Mouse (Mus musculus): ENCODE measurements at regions not wholly inside any gene's neighbourhood (a gene's known extent, or its start where the extent isn't known, plus 50 kb on each side); places are given as distances from the start of the nearest gene placed in this dataset.

DNA sequence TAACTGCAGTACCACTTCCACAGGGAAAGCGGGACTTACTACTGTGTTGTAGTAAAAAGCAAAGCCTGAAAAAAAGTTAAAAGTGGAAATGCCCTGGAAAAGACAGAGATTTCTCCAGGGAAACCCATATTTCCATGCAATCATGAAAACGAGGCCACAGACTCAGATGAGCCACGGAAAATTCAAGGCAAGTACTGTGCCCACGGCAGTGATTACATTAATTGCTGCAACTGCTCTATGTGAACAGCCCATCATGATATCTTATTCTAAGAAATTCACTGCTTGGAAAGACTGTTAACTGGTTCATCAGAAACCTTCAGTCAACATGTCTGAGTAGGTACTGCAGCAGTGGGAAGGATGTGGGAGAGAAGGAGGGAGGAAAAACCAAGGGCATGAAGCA lies 330.1 kb upstream of the Aco1 start:
- H3K36me3 ChIP-seq (replicated peaks; ENCODE audit: insufficient read depth, low read length): no peaks in the 10 kb centered on the region

DNA sequence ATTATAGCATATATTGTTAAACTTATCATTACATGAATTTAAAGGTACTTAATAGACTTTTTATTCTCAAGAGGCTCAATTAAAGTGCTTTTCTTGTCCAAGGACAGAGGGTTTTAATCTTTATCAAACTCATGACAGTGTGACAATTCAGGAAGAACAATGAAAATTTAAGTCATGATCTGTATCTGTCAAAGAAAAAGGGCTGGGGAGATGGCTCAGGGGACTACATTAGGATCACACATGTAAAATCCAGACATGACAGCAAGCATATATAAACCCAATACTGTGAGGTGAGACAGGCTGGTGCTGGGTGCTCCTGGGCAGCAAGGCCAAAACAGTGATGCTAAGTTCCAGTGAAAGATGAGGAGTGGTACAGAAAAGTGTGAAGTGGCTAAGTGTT lies 327.3 kb upstream of the Aco1 start:
- TF ChIP-seq EP300 (IDR thresholded peaks at IDR 0.05; ENCODE audit: low read depth) (no peak), CTCF (IDR thresholded peaks at IDR 0.05; ENCODE audit: low read depth) (no peak)
- H3K36me3 ChIP-seq (replicated peaks; ENCODE audit: insufficient read depth, low read length): no peaks in the 10 kb centered on the region
- H3K4me1 ChIP-seq (ENCODE audit: insufficient read depth): no peaks in the 10 kb centered on the region
- ATAC-seq: no peak
- no peak overlapping the region for H3K4me2 ChIP-seq (ENCODE audit: low read depth, low read length)
- no peaks in the 10 kb centered on the region for H3K27me3 ChIP-seq (ENCODE audit: insufficient read depth, low read length)
- H3K9me3 ChIP-seq (ENCODE audit: low read length): no peaks in the 10 kb centered on the region
- no peak overlapping the region for H3K9ac ChIP-seq (replicated peaks)
- no peak overlapping the region for H3K4me3 ChIP-seq (ENCODE audit: low read depth, low read length)
- no peak for DNase-seq
- H3K27ac ChIP-seq (ENCODE audit: low read depth): no peak overlapping the region

More for the DNA sequence above, 330.1 kb upstream of the Aco1 start:
- ATAC-seq (no peak), DNase-seq (no peak)
- H3K9me3 ChIP-seq (ENCODE audit: low read length): no peaks in the 10 kb centered on the region
- H3K27ac ChIP-seq (ENCODE audit: low read depth): no peak overlapping the region
- no peaks in the 10 kb centered on the region for H3K27me3 ChIP-seq (ENCODE audit: insufficient read depth, low read length)
- H3K4me2 ChIP-seq (ENCODE audit: low read depth, low read length): no peak overlapping the region
- H3K9ac ChIP-seq (replicated peaks): no peak overlapping the region
- no peak for TF ChIP-seq EP300 (IDR thresholded peaks at IDR 0.05; ENCODE audit: low read depth)
- no peak for TF ChIP-seq CTCF (IDR thresholded peaks at IDR 0.05; ENCODE audit: low read depth)
- 73% methylated on average over 4 of the region's 4 CpGs for WGBS (ENCODE audit: insufficient replicate concordance)
- H3K4me1 ChIP-seq (ENCODE audit: insufficient read depth): no peaks in the 10 kb centered on the region
- no peak overlapping the region for H3K4me3 ChIP-seq (ENCODE audit: low read depth, low read length)

DNA sequence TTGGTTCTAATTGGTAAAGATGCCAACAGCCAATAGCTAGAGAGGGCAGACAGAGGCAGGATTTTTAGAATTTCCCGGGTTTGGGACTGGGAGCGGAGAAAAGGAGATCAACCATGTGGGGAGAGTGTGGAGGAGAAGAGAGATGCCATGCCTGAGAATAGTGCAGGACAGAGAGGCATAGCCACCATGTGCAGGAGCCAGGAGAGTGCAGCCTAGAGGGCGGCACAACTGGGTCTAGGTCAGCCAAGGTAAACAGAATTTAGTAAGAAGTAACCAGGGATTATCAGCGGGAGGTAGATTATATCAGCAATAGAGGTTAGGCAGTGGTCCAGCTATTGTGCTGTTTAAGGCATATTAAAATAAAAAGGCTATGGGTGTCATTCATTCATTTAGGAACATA lies 325.2 kb upstream of the Aco1 start:
- no peak for DNase-seq
- ATAC-seq: no peak
- Histone ChIP-seq H3K27me3 (ENCODE audit: insufficient read depth, low read length) (no peaks in the 10 kb centered on the region), H3K27ac (ENCODE audit: low read depth) (no peak overlapping the region), H3K36me3 (replicated peaks; ENCODE audit: insufficient read depth, low read length) (no peaks in the 10 kb centered on the region), H3K4me3 (ENCODE audit: low read depth, low read length) (no peak overlapping the region), H3K4me1 (ENCODE audit: insufficient read depth) (no peaks in the 10 kb centered on the region), H3K9me3 (ENCODE audit: low read length) (no peaks in the 10 kb centered on the region), H3K9ac (replicated peaks) (no peak overlapping the region), H3K4me2 (ENCODE audit: low read depth, low read length) (no peak overlapping the region)
- WGBS (ENCODE audit: insufficient replicate concordance): 86% methylated on average over 4 of the region's 4 CpGs
- TF ChIP-seq EP300 (IDR thresholded peaks at IDR 0.05; ENCODE audit: low read depth): no peak
- no peak for TF ChIP-seq CTCF (IDR thresholded peaks at IDR 0.05; ENCODE audit: low read depth)

DNA sequence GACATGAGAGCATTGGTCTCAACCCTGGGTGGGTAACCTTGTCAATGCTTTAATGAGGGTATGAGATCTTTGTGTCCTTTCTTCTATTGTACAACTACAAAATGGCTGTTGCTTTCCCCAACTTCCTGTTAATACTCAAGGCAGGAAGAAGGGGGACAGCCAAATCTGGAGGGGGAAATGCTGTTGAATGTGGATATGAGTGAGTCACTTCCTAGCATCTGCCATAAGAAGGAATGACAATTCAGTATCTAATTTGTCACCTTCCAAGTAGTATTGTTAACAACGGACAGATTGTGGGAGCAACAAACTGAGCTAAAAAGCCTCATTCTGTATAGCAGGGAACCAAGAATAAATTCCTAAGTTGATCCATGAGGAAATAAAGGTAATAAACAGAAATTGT lies 309.2 kb upstream of the Aco1 start:
- WGBS (ENCODE audit: insufficient replicate concordance): 50% methylated on average over 1 of the region's 1 CpGs
- H3K27ac ChIP-seq (ENCODE audit: low read depth): no peak overlapping the region
- no peak overlapping the region for H3K4me2 ChIP-seq (ENCODE audit: low read depth, low read length)
- no peaks in the 10 kb centered on the region for H3K27me3 ChIP-seq (ENCODE audit: insufficient read depth, low read length)
- H3K4me1 ChIP-seq (ENCODE audit: insufficient read depth): no peaks in the 10 kb centered on the region
- H3K4me3 ChIP-seq (ENCODE audit: low read depth, low read length): no peak overlapping the region
- no peaks in the 10 kb centered on the region for H3K36me3 ChIP-seq (replicated peaks; ENCODE audit: insufficient read depth, low read length)
- no peak for DNase-seq
- no peak overlapping the region for H3K9ac ChIP-seq (replicated peaks)
- H3K9me3 ChIP-seq (ENCODE audit: low read length): no peaks in the 10 kb centered on the region
- ATAC-seq: no peak
- TF ChIP-seq EP300 (IDR thresholded peaks at IDR 0.05; ENCODE audit: low read depth) (no peak), CTCF (IDR thresholded peaks at IDR 0.05; ENCODE audit: low read depth) (no peak)
